Comparison of ENCODE assay signal across 9 mouse cellular contexts in the genomic region with DNA sequence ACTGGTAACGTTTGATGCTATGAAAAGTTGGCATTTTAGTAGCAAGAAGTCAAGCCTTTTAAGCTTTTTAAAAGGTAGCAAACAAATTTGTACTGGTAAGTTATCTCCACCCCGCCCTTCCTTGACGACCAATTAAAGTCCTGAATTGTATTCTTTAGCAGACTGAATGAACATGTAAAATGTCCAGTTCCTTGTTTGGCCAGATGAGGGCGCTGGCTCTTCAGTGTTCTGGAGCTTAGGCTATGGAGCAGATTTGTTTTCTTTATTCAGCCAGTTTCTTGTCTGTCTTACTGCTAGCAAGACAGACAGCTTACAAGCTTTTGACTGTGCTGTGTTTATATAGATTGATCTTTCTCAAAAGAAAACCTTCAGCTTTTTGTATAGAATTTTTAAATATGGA. TPM values are rescaled to one million over a fixed set of nuclear protein-coding genes. Genes with fewer than 3 reads are reported as not detected.
DNase-seq lines count a peak whose midpoint lies in the region; ATAC-seq and TF ChIP-seq lines count a peak whose summit lies in the region.
"Had no signal": no experiment of that assay in that cellular context is flagged by ENCODE, and none has a peak within 500 bp of the region (broad histone marks: within the 10 kb centered on the region; RNA-seq: fewer than 3 reads in every experiment).

No protein-coding gene starts in this region.

- no peak overlapping the region for H3K9ac ChIP-seq in heart, embryonic 11.5 days (ENCODE audit: low read depth, low read length)
- no peak overlapping the region for H3K9ac ChIP-seq in forebrain, postnatal 0 days
- no peak overlapping the region for H3K9ac ChIP-seq in kidney, postnatal 0 days (ENCODE audit: low read depth, low read length)

- H3K27me3 ChIP-seq in heart, embryonic 11.5 days (ENCODE audit: control insufficient read depth, insufficient read depth, low read length), result no peaks in the 10 kb centered on the region
- H3K27me3 ChIP-seq in forebrain, postnatal 0 days (ENCODE audit: insufficient read depth, low read length), result no peaks in the 10 kb centered on the region
- H3K27me3 ChIP-seq in kidney, postnatal 0 days (ENCODE audit: insufficient read depth, low read length), result no peaks in the 10 kb centered on the region

- H3K4me1 ChIP-seq in heart, embryonic 11.5 days (ENCODE audit: control insufficient read depth, insufficient read depth, low read length), result peaks cover 6% of the 10 kb centered on the region
- H3K4me1 ChIP-seq in forebrain, postnatal 0 days (ENCODE audit: insufficient read depth), result no peaks in the 10 kb centered on the region
- H3K4me1 ChIP-seq in kidney, postnatal 0 days (replicated peaks; ENCODE audit: insufficient read depth, low read length), result no peaks in the 10 kb centered on the region

- peaks cover 2% of the 10 kb centered on the region; the same call in 1 of the 2 replicates for H3K36me3 ChIP-seq in heart, embryonic 11.5 days (ENCODE audit: control insufficient read depth, insufficient read depth, low read length)
- no peaks in the 10 kb centered on the region for H3K36me3 ChIP-seq in forebrain, postnatal 0 days (ENCODE audit: insufficient read depth)
- H3K36me3 ChIP-seq in kidney, postnatal 0 days (ENCODE audit: insufficient read depth, low read length), result no peaks in the 10 kb centered on the region
- H3K36me3 ChIP-seq: G1E had no signal

- no peak overlapping the region for H3K27ac ChIP-seq in heart, embryonic 11.5 days (ENCODE audit: low read depth, low read length)
- no peak overlapping the region for H3K27ac ChIP-seq in forebrain, postnatal 0 days (ENCODE audit: low read depth, low read length)
- H3K27ac ChIP-seq in kidney, postnatal 0 days, result no peak overlapping the region

- no peaks in the 10 kb centered on the region for H3K9me3 ChIP-seq in heart, embryonic 11.5 days (replicated peaks; ENCODE audit: control insufficient read depth, low read length)
- no peaks in the 10 kb centered on the region for H3K9me3 ChIP-seq in forebrain, postnatal 0 days (ENCODE audit: low read length)
- H3K9me3 ChIP-seq in kidney, postnatal 0 days (replicated peaks; ENCODE audit: low read length), result no peaks in the 10 kb centered on the region

- ATAC-seq in heart, embryonic 11.5 days (replicated peaks; ENCODE audit: insufficient number of reproducible peaks, low FRiP score, low TSS enrichment), result no peak
- peak; percentile 53 for ATAC-seq in CD4-positive, CD25-positive, alpha-beta regulatory T cell, adult 4 months
- ATAC-seq in forebrain, postnatal 0 days, result peak; percentile 59
- ATAC-seq in kidney, postnatal 0 days (replicated peaks; ENCODE audit: low FRiP score, low read depth), result no peak

- DNase-seq in heart, adult 11 months, result peak; percentile 89
- DNase-seq in c-Kit-positive CD71-positive TER-119-negative erythroid progenitor cells, embryonic 14.5 days (ENCODE audit: low read depth), result peak; percentile 49
- peak; percentile 67 for DNase-seq in forebrain, postnatal 0 days
- DNase-seq in kidney, postnatal 0 days (ENCODE audit: low spot score), result peak; percentile 71
- peak; percentile 65 to 73 for DNase-seq in lung, adult 18-20 months
- DNase-seq in right cerebral cortex, postnatal 4 days, result peak; percentile 69

- TF ChIP-seq CTCF in forebrain, postnatal 0 days (IDR thresholded peaks at IDR 0.05; ENCODE audit: low read depth), result peak; percentile 69
- peak; percentile 80 for TF ChIP-seq CTCF in kidney, postnatal 0 days (IDR thresholded peaks at IDR 0.05; ENCODE audit: low read depth)

- no peak overlapping the region for H3K4me3 ChIP-seq in heart, embryonic 11.5 days (ENCODE audit: low read depth, low read length)
- no peak overlapping the region for H3K4me3 ChIP-seq in forebrain, postnatal 0 days (ENCODE audit: low read depth, low read length)
- H3K4me3 ChIP-seq in kidney, postnatal 0 days (replicated peaks; ENCODE audit: low read depth, low read length), result no peak overlapping the region

- no peak overlapping the region for H3K4me2 ChIP-seq in heart, embryonic 11.5 days
- H3K4me2 ChIP-seq in forebrain, postnatal 0 days (ENCODE audit: low read depth), result no peak overlapping the region
- H3K4me2 ChIP-seq in kidney, postnatal 0 days (ENCODE audit: low read length), result no peak overlapping the region

- WGBS in heart, embryonic 11.5 days (ENCODE audit: insufficient replicate concordance), result 51% methylated on average over 4 of the region's 4 CpGs
- 42% methylated on average over 4 of the region's 4 CpGs for WGBS in forebrain, postnatal 0 days
- 60% methylated on average over 4 of the region's 4 CpGs for WGBS in kidney, postnatal 0 days

RNA-seq across cellular contexts. Expression of gene Plekha5, which starts 48.5 kb away (rescaled TPM):
- polyA plus RNA-seq in heart, embryonic 11.5 days (2014; fragmentation: Nextera tagmentation; extraction: Ambion mirVana), result 24.3 and 25.7 TPM in 2 replicates
- polyA plus RNA-seq in CD4-positive, CD25-positive, alpha-beta regulatory T cell, adult 4 months (2017; shearing (Covaris generic)), result 10 to 100 TPM; 15.9 to 18.4 TPM
- total RNA-seq in forebrain, postnatal 0 days (2014; rRNA removed), result 32.0 and 34.0 TPM in 2 replicates
- 9.7 and 15.9 TPM in 2 replicates for polyA plus RNA-seq in forebrain, postnatal 0 days (2015; fragmentation: Nextera tagmentation; extraction: Ambion mirVana)
- 39.0 and 40.2 TPM in 2 replicates for polyA plus RNA-seq in kidney, postnatal 0 days (2015; fragmentation: Nextera tagmentation; extraction: Ambion mirVana)
- polyA plus RNA-seq: G1E had no signal

Comparison
In these comparisons a context has a peak if more than half of its experiments do, and no peak if none do; other contexts are left out.
1. ATAC-seq: peak in CD4-positive, CD25-positive, alpha-beta regulatory T cell, adult 4 months (single experiment) and forebrain, postnatal 0 days (single experiment); none in heart, embryonic 11.5 days (single experiment) and kidney, postnatal 0 days (single experiment).
2. Peak in every context shown above with its lines, with median percentiles within 50 percentile points of each other: DNase-seq.